Mouse (Mus musculus) intestine, postnatal 0 days (tissue): ENCODE results near the gene Acvr1. TPM values are rescaled to one million over a fixed set of nuclear protein-coding genes. Genes with fewer than 3 reads are reported as not detected.

Experiments used
- ATAC-seq: fragments of 200-750 bp; cut with Nextera tagmentation; 2 replicates; pipeline ENCODE4 v1.8.0; 2017; ENCODE audit warnings: mild to moderate bottlenecking, moderate TSS enrichment, moderate library complexity
- H3K27ac ChIP-seq: fragments of 300-500 bp; sonication (generic); 2 replicates; pipeline ENCODE4 v1.5.1; 2014; ENCODE audit warnings: mild to moderate bottlenecking, low read depth, low read length, moderate library complexity
- H3K27me3 ChIP-seq: fragments of 300-500 bp; sonication (generic); replicated peaks from 2 replicates; pipeline ENCODE4 v1.6.1; 2014; ENCODE audit warnings: low read length, mixed read lengths; ENCODE audit not compliant: control insufficient read depth, insufficient read depth
- H3K36me3 ChIP-seq: fragments of 300-500 bp; sonication (generic); 2 replicates; pipeline ENCODE4 v1.6.1; 2014; ENCODE audit warnings: mild to moderate bottlenecking, moderate library complexity; ENCODE audit not compliant: control insufficient read depth, insufficient read depth
- H3K4me1 ChIP-seq: fragments of 300-500 bp; sonication (generic); replicated peaks from 2 replicates; pipeline ENCODE4 v1.6.1; 2014; ENCODE audit warnings: antibody characterized with exemption, low read length, mixed read lengths; ENCODE audit not compliant: control insufficient read depth, insufficient read depth
- H3K4me2 ChIP-seq: fragments of 300-500 bp; sonication (generic); replicated peaks from 2 replicates; pipeline ENCODE4 v1.6.1; 2014; ENCODE audit warnings: low read depth, mild to moderate bottlenecking, moderate library complexity
- H3K4me3 ChIP-seq: fragments of 300-500 bp; sonication (generic); 2 replicates; pipeline ENCODE4 v1.5.1; 2014; ENCODE audit warnings: low read depth, low read length
- H3K9ac ChIP-seq: fragments of 300-500 bp; sonication (generic); 2 replicates; pipeline ENCODE4 v1.6.1; 2014; ENCODE audit warnings: mild to moderate bottlenecking, low read depth, low read length
- H3K9me3 ChIP-seq: fragments of 300-500 bp; sonication (generic); 2 replicates; pipeline ENCODE4 v1.6.1; 2016; ENCODE audit warnings: mixed run types; ENCODE audit not compliant: control insufficient read depth
- CTCF ChIP-seq: sonication (generic); IDR thresholded peaks from 2 replicates; pipeline ENCODE4 v1.5.1; 2016; ENCODE audit warnings: low read depth, mild to moderate bottlenecking, control low read depth, antibody characterized with exemption, moderate library complexity
- WGBS: fragments of 180-500 bp; shearing (Covaris S2); extraction: QIAGEN DNeasy Blood & Tissue Kit; methylation state at CpG from one replicate; pipeline ENCODE4 v1.1.7; 2014; 5-methylcytosine and 5-hydroxymethylcytosine counted together
- polyA plus RNA-seq: library from polyadenylated mRNA; unstranded; fragments of >200 nt; fragmentation: Nextera tagmentation; extraction: Ambion mirVana; gene quantifications from 2 replicates; pipeline ENCODE4 v1.2.1, GENCODE M21; 2015

Gene Acvr1
- polyA plus RNA-seq, 1 experiment from 2014 or later = 4.6 TPM

GRCm38 (mm10) chr2:58354389-58354788, 212.6 kb downstream of the Acvr1 start:
- no peak overlapping the region for H3K27ac ChIP-seq
- ATAC-seq = no peak
- no peak overlapping the region for H3K4me2 ChIP-seq
- no peaks in the 10 kb centered on the region for H3K4me1 ChIP-seq
- no peak overlapping the region for H3K4me3 ChIP-seq
- 83% methylated on average over 3 of the region's 3 CpGs for WGBS
- no peaks in the 10 kb centered on the region for H3K9me3 ChIP-seq
- no peaks in the 10 kb centered on the region for H3K36me3 ChIP-seq
- H3K9ac ChIP-seq = no peak overlapping the region
- no peak for TF ChIP-seq CTCF
- H3K27me3 ChIP-seq = no peaks in the 10 kb centered on the region

GRCm38 (mm10) chr2:58352846-58353245, 214.1 kb downstream of the Acvr1 start:
- no peak for ATAC-seq
- H3K36me3 ChIP-seq = no peaks in the 10 kb centered on the region
- H3K9me3 ChIP-seq = no peaks in the 10 kb centered on the region
- no peak overlapping the region for H3K4me2 ChIP-seq
- H3K4me3 ChIP-seq = no peak overlapping the region
- no peak overlapping the region for H3K27ac ChIP-seq
- no peak for TF ChIP-seq CTCF
- no peak overlapping the region for H3K9ac ChIP-seq
- H3K4me1 ChIP-seq = no peaks in the 10 kb centered on the region
- 61% methylated on average over 5 of the region's 5 CpGs for WGBS
- no peaks in the 10 kb centered on the region for H3K27me3 ChIP-seq

DNA sequence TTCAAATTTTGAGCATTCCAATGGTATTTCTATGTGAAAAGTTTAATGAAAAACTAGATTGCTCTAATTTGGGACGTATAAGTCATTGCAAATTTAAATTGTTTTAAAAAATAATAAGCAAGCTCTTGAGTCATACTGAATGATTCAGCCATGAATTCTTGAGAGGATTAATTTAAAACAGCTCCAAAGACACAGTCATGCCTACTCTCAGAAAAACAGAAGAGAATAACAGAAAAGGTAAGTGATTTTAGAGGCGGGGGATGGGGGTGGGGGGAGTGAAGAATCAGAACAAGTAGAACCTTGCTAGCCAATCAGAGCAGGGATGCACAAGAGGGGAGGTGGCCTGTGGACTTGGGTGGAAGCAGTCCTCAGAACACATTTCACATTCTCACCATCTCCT, 216.3 kb downstream of the Acvr1 start:
- Histone ChIP-seq H3K4me3 (no peak overlapping the region), H3K27me3 (no peaks in the 10 kb centered on the region), H3K9me3 (no peaks in the 10 kb centered on the region), H3K36me3 (no peaks in the 10 kb centered on the region), H3K4me1 (no peaks in the 10 kb centered on the region), H3K27ac (no peak overlapping the region), H3K9ac (no peak overlapping the region), H3K4me2 (no peak overlapping the region)
- 90% methylated on average over 2 of the region's 2 CpGs for WGBS
- no peak for TF ChIP-seq CTCF
- no peak for ATAC-seq

Other genes starting within 250 kb of the Acvr1 start
- 5.2 and 5.5 TPM in 2 replicates for gene Acvr1c, start 209.3 kb downstream of the Acvr1 start, polyA plus RNA-seq
- gene Gm17409, start 97.0 kb downstream of the Acvr1 start, polyA plus RNA-seq = not detected in 2 replicates
- gene Upp2, start 141 bp upstream of the Acvr1 start, polyA plus RNA-seq = 3.8 TPM in 2 replicates